Mouse (Mus musculus) right cerebral cortex, postnatal 4 days (tissue): ENCODE measurements around the gene Bend3.
"Not testable (repeated sequence)": the region's sequence is repeated elsewhere in the genome, so short reads cannot be mapped to it uniquely, and the experiment has no call there.

Source experiments
- DNase-seq: peaks from one replicate; pipeline ENCODE4 v3.0.0-alpha.2; 2022

Gene Bend3

DNA sequence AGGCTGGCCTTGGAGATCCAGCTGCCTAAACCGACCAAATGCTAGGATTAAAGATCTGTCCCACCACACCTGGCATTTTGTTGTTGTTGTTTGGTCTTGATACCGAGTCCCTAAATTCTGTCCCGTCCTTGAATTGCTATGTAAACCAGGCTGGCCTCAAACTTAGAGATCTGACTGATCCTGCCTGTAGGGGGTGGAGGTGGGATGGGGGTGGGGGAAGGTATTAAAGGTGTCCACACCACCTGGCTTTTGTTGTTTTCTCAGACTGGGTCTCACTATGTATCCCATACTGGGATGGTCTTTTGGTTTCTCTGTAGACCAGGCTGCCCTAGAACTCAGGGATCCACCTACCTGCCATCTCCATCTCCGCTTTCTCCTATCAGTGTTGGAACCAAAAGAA is 2.5 kb downstream of the Bend3 start:
- DNase-seq = no peak

DNA sequence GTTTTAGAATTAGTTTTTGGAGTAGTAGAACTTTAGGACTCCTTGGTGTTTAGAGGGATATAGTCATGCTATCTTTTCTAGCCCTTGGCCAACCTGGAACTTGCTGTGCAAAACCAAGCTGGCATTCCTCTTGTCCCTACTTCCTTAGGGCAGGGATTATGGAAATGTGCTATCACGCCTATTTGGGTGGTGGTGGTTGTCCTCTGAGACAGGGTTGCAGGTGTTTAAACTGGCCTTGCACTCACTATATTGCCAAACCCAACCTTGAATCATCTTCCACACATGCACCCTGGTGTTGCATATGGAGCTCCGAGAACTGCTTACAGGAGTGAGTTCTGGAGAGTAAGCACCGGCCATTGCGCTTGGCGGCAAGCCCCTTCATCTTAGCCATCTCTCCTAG is 3.4 kb downstream of the Bend3 start:
- DNase-seq = no peak

DNA sequence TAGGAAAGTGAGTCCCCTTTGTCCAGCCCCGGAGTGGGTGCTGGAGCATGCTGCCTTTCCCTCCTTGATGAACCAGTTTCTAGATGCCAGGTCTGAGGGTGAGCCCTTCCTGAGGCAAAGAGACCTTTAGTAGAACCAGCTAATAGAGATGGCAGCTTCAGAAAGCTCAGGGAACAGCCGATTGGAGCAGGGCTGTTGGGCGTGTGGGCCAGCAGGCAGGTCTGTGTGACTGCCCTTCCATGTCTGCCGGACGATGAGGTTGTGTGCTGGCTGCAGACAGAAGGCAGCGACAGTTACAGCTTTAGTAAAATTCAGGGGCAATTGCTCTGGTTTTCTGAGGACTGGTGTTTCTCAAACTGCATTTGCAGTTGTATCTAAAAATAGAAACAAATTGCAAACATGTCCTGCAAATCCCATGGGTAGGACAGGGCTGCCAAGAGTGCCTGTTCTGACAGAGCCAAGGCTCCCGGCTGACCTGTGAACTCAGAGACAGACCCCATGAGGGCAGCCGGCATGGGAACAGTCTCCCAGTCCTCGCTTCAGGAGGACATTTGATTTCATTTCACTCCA is 4.9 kb downstream of the Bend3 start:
- no peak for DNase-seq

DNA sequence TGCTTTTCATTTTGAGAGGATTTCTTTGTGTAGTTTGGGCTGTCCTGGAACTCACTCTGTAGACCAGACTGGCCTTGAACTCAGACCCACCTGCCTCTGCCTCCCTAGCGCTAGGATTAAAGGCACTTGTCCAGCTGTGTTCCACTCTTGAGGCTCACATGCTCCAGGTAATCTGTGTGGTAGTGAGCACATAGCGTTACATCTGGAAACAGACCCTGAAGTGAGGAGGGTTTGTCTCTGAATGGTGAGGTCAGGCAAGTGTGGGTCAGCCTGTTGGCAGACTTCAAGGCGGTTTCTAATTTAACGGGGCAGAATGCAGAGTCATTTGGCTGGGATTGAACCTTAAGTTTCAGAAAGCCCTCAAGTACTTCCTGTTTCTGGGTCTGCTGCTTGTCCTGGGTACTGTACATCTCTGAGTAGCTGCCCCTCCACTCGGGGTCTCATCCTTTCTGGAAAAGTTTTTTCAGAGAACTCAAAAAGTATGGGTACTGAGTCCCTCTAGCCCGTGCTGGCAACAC is 7.2 kb downstream of the Bend3 start:
- DNase-seq = no peak

DNA sequence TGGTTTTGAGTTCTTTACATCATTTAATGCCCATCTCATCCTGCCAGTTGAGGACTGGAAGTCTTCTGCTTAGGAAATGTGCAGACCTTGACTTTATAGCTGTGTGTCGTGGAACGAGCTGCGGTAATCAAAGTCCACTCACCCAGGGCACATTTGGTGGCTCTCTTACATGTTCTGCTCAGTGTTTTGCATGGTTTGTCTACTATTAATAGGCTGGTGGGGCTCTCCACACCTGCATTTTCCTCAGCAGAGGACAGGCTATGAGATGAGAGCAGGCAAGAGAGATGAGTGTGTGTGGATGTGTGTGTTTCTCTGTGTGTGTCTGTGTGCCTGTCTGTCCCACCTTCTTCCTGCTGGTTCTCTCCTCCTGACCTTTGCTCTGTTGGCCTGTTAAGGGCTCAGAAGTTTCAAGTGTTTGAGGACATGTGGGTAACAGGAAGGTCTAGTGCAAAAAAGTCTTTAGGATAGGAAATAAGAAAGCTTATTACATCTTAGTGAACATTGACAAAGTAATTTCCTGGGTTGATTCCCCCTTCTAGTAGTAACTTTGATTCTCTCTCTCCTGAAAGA is 8.9 kb downstream of the Bend3 start:
- no peak for DNase-seq

DNA sequence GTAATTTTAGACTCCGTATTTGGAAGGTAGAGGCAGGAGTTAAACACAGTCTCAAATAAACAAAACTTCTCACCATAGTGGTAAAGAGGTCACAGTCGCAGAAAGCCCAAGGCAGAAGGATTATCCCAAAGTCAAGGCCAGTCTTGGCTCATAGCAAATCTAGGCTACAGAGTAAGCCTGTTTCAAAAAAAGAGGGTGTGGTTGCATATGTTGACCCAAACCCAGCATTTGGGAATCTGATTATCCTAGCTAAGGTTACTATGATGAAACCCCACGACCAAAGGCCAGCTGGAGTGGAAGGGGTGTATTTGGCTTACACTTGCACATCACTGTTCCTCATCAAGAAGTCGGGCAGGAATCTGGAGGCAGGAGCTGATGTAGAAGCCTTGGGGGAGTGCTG is 9.6 kb downstream of the Bend3 start:
- no peak for DNase-seq

DNA sequence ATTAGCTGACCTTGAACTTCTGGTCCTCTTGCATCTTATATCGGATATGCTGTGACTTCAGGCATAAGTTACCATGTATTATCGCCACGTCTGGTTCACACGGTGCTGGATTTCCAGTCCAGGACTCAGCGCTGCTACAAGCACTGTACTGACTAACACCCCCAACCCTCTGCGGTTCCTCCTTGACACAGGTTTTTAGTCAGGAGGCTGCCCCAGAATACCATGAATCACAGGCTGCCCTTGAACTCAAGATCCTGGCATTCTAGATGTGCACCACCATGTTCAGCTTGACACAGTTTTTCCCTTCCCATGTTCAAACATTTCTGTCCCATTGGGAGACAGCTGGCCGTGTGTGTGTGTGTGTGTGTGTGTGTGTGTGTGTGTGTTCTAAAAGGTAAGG is 10.5 kb downstream of the Bend3 start:
- DNase-seq = no peak

DNA sequence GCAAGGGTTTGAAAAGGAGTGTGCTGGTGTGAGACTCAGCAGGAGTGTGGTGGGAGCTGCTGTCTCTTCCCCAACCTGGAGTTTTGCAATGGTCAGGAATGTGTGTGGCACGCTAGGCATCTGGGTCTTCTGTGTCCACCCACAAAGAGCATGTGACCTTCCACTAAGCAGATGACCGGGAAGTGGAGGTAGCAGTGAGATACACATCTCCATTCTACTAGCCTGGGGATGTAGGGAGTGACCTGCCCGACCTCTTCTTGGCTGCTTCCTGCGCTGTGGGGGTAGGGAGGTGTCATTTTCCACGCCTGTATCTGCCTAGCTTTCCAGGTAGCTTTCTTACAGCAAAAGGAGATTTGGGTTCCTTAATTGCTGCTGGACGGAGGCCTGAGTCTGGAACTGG is 10.9 kb downstream of the Bend3 start:
- DNase-seq = no peak

- no peak for DNase-seq
Measured at GRCm38 (mm10) chr10:43490034-43490433, 11.4 kb downstream of the Bend3 start.

GRCm38 (mm10) chr10:43490846-43491245 is 12.2 kb downstream of the Bend3 start:
- DNase-seq = no peak

GRCm38 (mm10) chr10:43502599-43502998 is 24.0 kb downstream of the Bend3 start:
- no peak for DNase-seq

DNA sequence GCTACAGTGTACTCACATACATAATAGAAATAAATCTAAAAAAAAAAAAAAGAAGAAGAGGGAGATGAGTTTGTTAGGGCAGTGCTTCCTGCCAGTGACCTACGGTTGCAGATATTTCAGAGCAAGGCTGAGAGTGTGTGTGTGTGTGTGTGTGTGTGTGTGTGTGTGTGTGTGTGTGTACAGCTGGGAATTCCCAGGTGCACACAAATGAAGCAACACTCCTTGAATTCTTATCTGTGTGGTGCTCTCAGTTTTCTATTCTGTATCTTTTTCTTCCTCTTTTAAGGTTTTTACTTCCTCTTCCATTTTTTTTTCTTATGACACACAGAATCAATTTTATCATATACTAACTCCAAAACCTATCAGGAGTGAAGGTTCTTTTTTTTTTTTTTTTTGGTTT is 25.7 kb downstream of the Bend3 start:
- DNase-seq = no peak

GRCm38 (mm10) chr10:43507051-43507450 is 28.4 kb downstream of the Bend3 start:
- DNase-seq = no peak

- DNase-seq = no peak
Measured at GRCm38 (mm10) chr10:43509228-43509627, 30.6 kb downstream of the Bend3 start.

DNA sequence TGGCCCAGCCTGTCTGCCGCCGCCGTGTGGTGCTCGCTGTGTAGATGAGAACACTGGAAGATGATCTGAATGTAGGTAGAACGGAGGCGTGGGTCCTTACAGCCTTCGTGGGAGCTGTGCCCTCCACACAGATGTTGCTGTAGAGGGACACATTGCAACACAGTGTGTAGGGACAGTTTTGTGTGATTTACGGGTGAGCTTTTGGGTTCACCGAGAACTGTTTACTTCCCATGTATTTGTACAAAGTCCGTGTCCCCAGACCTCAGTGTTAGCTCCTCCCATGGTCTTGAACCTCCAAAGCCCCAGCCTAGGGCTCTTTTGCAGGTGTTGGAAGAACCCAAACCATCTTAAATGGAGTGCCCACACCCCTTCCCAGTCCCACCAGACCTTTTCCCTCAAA is 34.3 kb downstream of the Bend3 start:
- no peak for DNase-seq

DNA sequence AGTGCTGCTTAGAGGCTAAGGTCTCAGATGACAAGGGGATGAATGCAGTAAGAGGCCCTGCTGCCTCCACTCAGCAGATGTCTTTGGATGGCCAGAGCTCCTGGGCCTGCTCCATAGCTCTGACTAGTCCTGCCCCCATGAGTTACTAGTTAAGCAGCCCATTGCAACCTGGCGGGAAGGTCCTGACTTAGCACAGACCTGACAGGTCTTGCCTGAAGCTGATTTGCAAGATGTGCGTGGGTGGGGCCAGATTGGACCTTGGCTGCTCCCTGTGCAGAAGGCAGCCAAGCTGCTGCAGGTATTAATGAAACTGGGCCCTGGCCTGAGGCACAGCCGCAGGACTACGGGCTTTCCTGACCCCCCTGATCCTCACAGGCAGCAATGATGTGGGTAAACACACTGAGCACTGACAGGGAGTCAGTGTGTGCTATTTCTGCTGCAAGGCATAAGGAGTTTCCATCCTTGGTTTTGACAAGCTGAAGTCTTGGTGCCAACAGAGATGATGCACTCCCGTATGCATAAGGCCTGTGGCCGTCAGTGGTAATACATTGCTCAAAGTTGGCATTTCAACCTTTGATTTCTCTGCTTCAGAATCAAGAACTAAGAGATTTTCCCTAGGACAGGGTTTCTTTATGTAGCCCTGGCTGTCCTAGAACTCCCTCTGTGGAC is 38.5 kb downstream of the Bend3 start:
- no peak for DNase-seq

DNA sequence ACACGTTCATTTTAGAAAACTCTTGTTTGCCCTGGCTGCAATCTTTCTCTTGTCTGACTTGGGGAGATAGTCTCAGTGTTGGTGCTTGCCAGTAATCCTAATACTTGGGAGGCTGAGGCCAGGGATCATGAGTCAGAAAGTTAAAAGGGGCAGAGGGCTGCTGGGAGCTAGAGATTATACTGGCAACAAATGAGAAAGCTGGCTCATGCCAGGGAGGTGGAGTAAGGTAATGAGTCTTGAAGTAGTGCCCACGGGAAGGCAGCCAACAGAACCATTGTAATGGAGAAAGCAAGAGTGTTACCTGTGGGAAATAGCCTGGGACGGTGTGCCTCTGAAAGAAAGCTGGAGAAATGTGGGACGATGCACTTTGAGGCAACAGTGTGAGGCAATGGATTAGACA is 39.2 kb downstream of the Bend3 start:
- no peak for DNase-seq

GRCm38 (mm10) chr10:43518368-43518767 is 39.7 kb downstream of the Bend3 start:
- no peak for DNase-seq

DNA sequence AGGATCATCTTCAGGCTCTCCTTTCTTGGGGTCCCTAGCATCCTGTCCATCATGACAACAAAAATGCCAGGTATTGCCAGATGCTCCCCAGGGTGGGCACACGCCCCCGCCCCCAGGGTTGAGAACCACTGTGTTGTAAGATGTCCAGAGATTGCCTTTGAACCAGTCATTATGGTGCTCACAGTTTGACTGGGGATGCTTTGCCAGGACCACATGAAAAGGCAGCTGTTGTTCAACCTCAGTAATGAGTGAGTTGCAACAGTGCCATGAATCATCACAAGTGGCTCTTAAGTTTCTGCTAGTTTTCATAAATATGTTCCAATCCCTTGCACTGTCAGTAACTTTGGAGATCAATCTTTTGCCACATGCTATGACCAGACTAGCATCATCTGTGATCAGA is 41.3 kb downstream of the Bend3 start:
- no peak for DNase-seq

GRCm38 (mm10) chr10:43523931-43524330 is 45.3 kb downstream of the Bend3 start, which contains the start of gene Gm9803:
Gm9803 (plus strand) TSS chr10:43524084.
- DNase-seq = not testable (repeated sequence)

GRCm38 (mm10) chr10:43527283-43528269 is 48.9 kb downstream of the Bend3 start:
- no peak for DNase-seq

DNA sequence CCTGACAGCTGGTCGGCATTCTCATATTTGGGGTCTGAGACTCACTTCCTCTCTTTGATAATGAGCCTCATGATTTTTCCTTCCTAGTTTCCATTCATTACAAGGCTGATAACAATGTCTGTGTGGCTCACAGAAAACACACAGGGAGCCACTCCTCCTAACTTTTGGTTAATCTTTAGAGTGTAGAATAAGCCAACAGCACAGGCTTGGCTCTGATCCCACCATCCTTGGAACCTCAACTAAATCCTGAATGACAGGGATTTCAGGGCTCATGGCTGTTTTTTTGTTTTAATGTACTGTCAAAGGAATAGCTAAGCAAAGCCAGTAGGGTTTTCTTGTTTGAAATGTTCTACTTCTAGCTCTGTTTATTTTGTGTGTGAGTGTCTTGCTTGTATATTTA is 55.8 kb downstream of the Bend3 start:
- DNase-seq = no peak

DNA sequence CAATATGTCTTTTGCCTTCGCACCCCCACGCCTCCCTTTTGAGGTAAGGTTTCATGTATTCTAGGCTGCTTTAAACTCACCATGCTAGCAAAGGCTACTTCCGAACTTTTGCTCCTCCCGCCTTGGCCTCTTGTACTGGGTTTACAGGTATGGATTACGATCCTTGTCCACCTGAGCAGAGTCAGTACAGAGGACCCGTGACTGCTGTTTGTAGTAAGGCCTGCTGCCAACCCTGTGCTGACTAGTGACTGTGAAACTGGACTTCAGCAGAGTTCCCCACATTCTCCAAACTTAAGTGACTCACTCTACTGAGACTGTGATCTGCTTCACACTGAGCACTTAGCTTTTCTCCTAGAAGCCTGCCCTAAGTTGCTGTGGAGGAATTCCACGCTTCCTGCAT is 59.0 kb downstream of the Bend3 start:
- DNase-seq = no peak
